Mouse (Mus musculus): ENCODE data around the gene Katnbl1. TPM values are rescaled to one million over a fixed set of nuclear protein-coding genes. Genes with fewer than 3 reads are reported as not detected.
"Not testable (repeated sequence)": the region's sequence is repeated elsewhere in the genome, so short reads cannot be mapped to it uniquely, and the experiment has no call there.

The Katnbl1 gene
- polyA plus RNA-seq, 1 experiment: 6.1 TPM

- Histone ChIP-seq H3K27ac (replicated peaks; ENCODE audit: low read depth, low read length) (no peak overlapping the region), H3K4me1 (ENCODE audit: control insufficient read depth, insufficient read depth, insufficient read length, low read length) (peaks cover 2% of the 10 kb centered on the region; the same call in 1 of the 2 replicates), H3K4me3 (ENCODE audit: insufficient read depth, low read depth, low read length) (no peak overlapping the region)
These were observed 5.9 kb upstream of the Katnbl1 start for GRCm38 (mm10) chr2:112373141-112373540.

GRCm38 (mm10) chr2:112374610-112375009, 4.4 kb upstream of the Katnbl1 start:
- 0 out of 2 replicates have a peak overlapping the region, but pooled peaks have one; percentile 10 for H3K27ac ChIP-seq (replicated peaks; ENCODE audit: low read depth, low read length)
- no peak overlapping the region for H3K4me3 ChIP-seq (ENCODE audit: insufficient read depth, low read depth, low read length)
- peaks cover 2% of the 10 kb centered on the region; the same call in 1 of the 2 replicates for H3K4me1 ChIP-seq (ENCODE audit: control insufficient read depth, insufficient read depth, insufficient read length, low read length)

GRCm38 (mm10) chr2:112380131-112380530, 1.1 kb downstream of the Katnbl1 start:
- Histone ChIP-seq H3K4me3 (ENCODE audit: insufficient read depth, low read depth, low read length) (peak overlapping the region; percentile 99; the same call in 1 of the 2 replicates), H3K27ac (replicated peaks; ENCODE audit: low read depth, low read length) (no peak overlapping the region), H3K4me1 (ENCODE audit: control insufficient read depth, insufficient read depth, insufficient read length, low read length) (no peaks in the 10 kb centered on the region; the same call in 1 of the 2 replicates)

- H3K27ac ChIP-seq (replicated peaks; ENCODE audit: low read depth, low read length): no peak overlapping the region
- H3K4me1 ChIP-seq (ENCODE audit: control insufficient read depth, insufficient read depth, insufficient read length, low read length): peaks cover 3% of the 10 kb centered on the region
- no peak overlapping the region for H3K4me3 ChIP-seq (ENCODE audit: insufficient read depth, low read depth, low read length)
These were observed 2.2 kb downstream of the Katnbl1 start for GRCm38 (mm10) chr2:112381219-112381618.

- H3K4me3 ChIP-seq (ENCODE audit: insufficient read depth, low read depth, low read length): no peak overlapping the region
- H3K4me1 ChIP-seq (ENCODE audit: control insufficient read depth, insufficient read depth, insufficient read length, low read length): peaks cover 3% of the 10 kb centered on the region
- H3K27ac ChIP-seq (replicated peaks; ENCODE audit: low read depth, low read length): no peak overlapping the region
These were observed 11.8 kb downstream of the Katnbl1 start for GRCm38 (mm10) chr2:112390843-112391242.

- Histone ChIP-seq H3K4me3 (ENCODE audit: insufficient read depth, low read depth, low read length) (no peak overlapping the region), H3K27ac (replicated peaks; ENCODE audit: low read depth, low read length) (no peak overlapping the region)
These were observed 12.5 kb downstream of the Katnbl1 start for GRCm38 (mm10) chr2:112391346-112392000.

GRCm38 (mm10) chr2:112392689-112393088, 13.7 kb downstream of the Katnbl1 start:
- Histone ChIP-seq H3K4me1 (ENCODE audit: control insufficient read depth, insufficient read depth, insufficient read length, low read length) (peaks cover 3% of the 10 kb centered on the region), H3K4me3 (ENCODE audit: insufficient read depth, low read depth, low read length) (no peak overlapping the region), H3K27ac (replicated peaks; ENCODE audit: low read depth, low read length) (no peak overlapping the region)

More at GRCm38 (mm10) chr2:112391346-112392000, 12.5 kb downstream of the Katnbl1 start:
- H3K4me1 ChIP-seq (ENCODE audit: control insufficient read depth, insufficient read depth, insufficient read length, low read length): peaks cover 3% of the 10 kb centered on the region

GRCm38 (mm10) chr2:112393958-112394357, 14.9 kb downstream of the Katnbl1 start:
- Histone ChIP-seq H3K4me3 (ENCODE audit: insufficient read depth, low read depth, low read length) (no peak overlapping the region), H3K4me1 (ENCODE audit: control insufficient read depth, insufficient read depth, insufficient read length, low read length) (peaks cover 3% of the 10 kb centered on the region), H3K27ac (replicated peaks; ENCODE audit: low read depth, low read length) (no peak overlapping the region)

- no peaks in the 10 kb centered on the region; the same call in 1 of the 2 replicates for H3K4me1 ChIP-seq (ENCODE audit: control insufficient read depth, insufficient read depth, insufficient read length, low read length)
- no peak overlapping the region for H3K4me3 ChIP-seq (ENCODE audit: insufficient read depth, low read depth, low read length)
- H3K27ac ChIP-seq (replicated peaks; ENCODE audit: low read depth, low read length): no peak overlapping the region
These were observed 17.6 kb downstream of the Katnbl1 start for GRCm38 (mm10) chr2:112396649-112397048.

GRCm38 (mm10) chr2:112407030-112407429, 28.0 kb downstream of the Katnbl1 start:
- H3K4me1 ChIP-seq (ENCODE audit: control insufficient read depth, insufficient read depth, insufficient read length, low read length): no peaks in the 10 kb centered on the region
- H3K4me3 ChIP-seq (ENCODE audit: insufficient read depth, low read depth, low read length): no peak overlapping the region
- H3K27ac ChIP-seq (replicated peaks; ENCODE audit: low read depth, low read length): no peak overlapping the region

GRCm38 (mm10) chr2:112425308-112425707, 46.3 kb downstream of the Katnbl1 start:
- no peak overlapping the region for H3K27ac ChIP-seq (replicated peaks; ENCODE audit: low read depth, low read length)
- H3K4me3 ChIP-seq (ENCODE audit: insufficient read depth, low read depth, low read length): no peak overlapping the region
- no peaks in the 10 kb centered on the region for H3K4me1 ChIP-seq (ENCODE audit: control insufficient read depth, insufficient read depth, insufficient read length, low read length)

GRCm38 (mm10) chr2:112428534-112428933, 49.5 kb downstream of the Katnbl1 start:
- H3K4me1 ChIP-seq (ENCODE audit: control insufficient read depth, insufficient read depth, insufficient read length, low read length); H3K27ac ChIP-seq (replicated peaks; ENCODE audit: low read depth, low read length); H3K4me3 ChIP-seq (ENCODE audit: insufficient read depth, low read depth, low read length): not testable (repeated sequence)

- H3K27ac ChIP-seq (replicated peaks; ENCODE audit: low read depth, low read length): no peak overlapping the region
- H3K4me3 ChIP-seq (ENCODE audit: insufficient read depth, low read depth, low read length): no peak overlapping the region
These were observed 50.7 kb downstream of the Katnbl1 start for GRCm38 (mm10) chr2:112429665-112430064.

GRCm38 (mm10) chr2:112430403-112430802, 51.4 kb downstream of the Katnbl1 start:
- no peak overlapping the region for H3K4me3 ChIP-seq (ENCODE audit: insufficient read depth, low read depth, low read length)
- no peak overlapping the region for H3K27ac ChIP-seq (replicated peaks; ENCODE audit: low read depth, low read length)
- no peaks in the 10 kb centered on the region for H3K4me1 ChIP-seq (ENCODE audit: control insufficient read depth, insufficient read depth, insufficient read length, low read length)

More at GRCm38 (mm10) chr2:112429665-112430064, 50.7 kb downstream of the Katnbl1 start:
- no peaks in the 10 kb centered on the region for H3K4me1 ChIP-seq (ENCODE audit: control insufficient read depth, insufficient read depth, insufficient read length, low read length)

- no peak overlapping the region for H3K27ac ChIP-seq (replicated peaks; ENCODE audit: low read depth, low read length)
- H3K4me3 ChIP-seq (ENCODE audit: insufficient read depth, low read depth, low read length): no peak overlapping the region
- H3K4me1 ChIP-seq (ENCODE audit: control insufficient read depth, insufficient read depth, insufficient read length, low read length): no peaks in the 10 kb centered on the region
These were observed 53.5 kb downstream of the Katnbl1 start for GRCm38 (mm10) chr2:112432523-112432922.

GRCm38 (mm10) chr2:112433359-112433758, 54.3 kb downstream of the Katnbl1 start:
- Histone ChIP-seq H3K27ac (replicated peaks; ENCODE audit: low read depth, low read length) (no peak overlapping the region), H3K4me1 (ENCODE audit: control insufficient read depth, insufficient read depth, insufficient read length, low read length) (no peaks in the 10 kb centered on the region), H3K4me3 (ENCODE audit: insufficient read depth, low read depth, low read length) (no peak overlapping the region)

All from brown adipose tissue, adult 24 weeks (tissue).